Mouse (Mus musculus) adrenal gland, postnatal 25 days (tissue): ENCODE measurements at regions not wholly inside any gene's neighbourhood (a gene's known extent, or its start where the extent isn't known, plus 50 kb on each side); places are given as distances from the start of the nearest gene placed in this dataset.
"Not testable (repeated sequence)": the region's sequence is repeated elsewhere in the genome, so short reads cannot be mapped to it uniquely, and the experiment has no call there.

Experiments
- DNase-seq: peaks from one replicate; pipeline ENCODE4 v3.0.0; 2021; ENCODE audit warnings: mixed read lengths

DNA sequence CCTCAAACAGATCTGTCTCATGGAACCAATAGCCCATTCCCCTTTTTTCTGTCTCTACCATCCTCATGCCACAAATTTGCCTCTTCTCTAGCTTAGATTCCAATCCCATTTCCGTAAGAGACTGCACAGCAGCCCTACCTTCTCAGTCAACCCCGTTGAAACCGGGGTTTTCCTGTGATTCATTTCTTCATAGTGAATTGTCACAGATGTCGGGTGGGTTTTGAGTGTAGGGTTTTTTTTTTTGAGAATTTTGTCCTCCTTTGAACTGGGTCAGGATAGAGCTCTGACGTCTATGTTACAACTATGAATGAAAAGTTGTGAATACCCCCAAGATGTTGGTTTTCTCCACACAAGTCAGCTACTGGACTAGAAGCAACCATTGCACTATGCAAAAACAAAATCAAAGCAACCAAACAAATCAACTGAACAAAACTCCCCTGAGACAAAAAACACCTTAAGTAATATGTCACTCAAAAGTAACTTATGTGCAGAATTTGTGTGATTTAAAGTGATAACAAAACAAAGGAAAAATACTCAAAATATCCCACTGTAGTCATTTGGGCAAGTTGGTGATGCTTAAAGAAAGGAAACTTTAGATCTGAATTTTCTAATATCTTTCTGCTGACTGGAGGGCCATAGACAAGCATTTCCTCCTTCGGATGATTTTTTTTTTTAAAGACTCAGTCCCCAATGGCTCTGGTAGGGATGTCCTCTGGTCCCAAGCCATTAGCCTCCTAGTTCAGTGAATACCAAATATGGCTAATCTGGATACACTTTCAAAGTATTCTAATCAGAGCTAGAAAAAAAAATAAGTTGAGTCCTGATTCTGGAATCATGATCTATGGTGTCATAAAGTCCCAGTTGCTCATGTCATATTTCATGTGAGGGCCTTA, 120.7 kb upstream of the Tet2 start:
- DNase-seq: no peak

DNA sequence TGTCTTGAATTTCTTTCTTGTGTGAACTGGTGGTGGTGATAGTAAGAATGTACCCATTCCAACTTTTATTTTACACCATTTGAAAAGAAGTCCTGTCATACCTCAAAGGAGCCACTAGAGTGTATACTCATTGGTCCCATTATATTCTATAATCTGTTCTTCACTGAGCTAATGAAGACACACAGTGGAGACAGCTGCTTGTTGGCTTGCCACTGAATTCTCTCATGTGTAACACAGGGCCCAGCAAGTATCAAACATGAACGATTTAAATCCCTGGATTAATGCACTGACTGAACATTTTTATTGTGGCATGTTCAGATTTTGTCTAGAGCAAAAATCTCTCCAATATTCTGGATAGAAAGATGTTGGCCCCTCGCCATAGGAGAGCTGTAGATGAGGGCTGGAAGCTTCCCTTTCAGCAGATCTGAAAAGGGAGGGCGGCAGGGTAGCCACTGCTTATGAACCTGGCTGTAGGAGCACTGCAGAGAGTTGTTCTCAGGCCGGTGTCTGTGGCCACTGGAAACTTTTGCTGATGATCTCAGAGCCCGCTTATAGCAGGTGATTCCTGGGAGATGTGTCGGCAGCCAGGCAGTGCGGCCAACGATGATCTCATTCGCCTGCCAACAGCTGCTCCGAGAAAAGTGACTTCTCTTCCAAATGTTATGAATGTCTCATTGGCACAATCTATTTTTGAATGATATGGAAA, 128.0 kb upstream of the Tet2 start:
- DNase-seq: peak; percentile 53

- DNase-seq: no peak
Observed at GRCm38 (mm10) chr3:133677892-133678291, 133.0 kb upstream of the Tet2 start.

- no peak for DNase-seq
Observed at GRCm38 (mm10) chr3:133679891-133680290, 135.0 kb upstream of the Tet2 start.

GRCm38 (mm10) chr3:133680343-133680742, 135.4 kb upstream of the Tet2 start:
- no peak for DNase-seq

DNA sequence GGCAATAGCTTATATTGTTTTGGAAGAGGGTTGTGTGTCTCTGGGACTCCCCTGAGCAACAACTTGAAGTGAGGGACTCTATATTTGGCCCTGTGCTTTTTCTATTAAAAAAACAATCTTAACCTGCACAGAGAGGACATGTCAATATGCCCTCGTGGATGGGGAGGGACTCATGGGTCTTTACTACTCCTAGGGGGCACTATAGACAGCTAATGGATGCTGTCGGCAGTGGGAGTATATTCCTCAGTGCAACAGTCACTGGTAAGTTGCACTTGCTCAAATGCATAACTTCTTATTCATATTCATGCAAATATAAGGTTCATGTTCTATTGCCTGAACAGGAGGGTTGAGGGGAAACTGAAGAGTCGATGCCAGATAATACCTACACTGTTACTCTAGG, 135.9 kb upstream of the Tet2 start:
- DNase-seq: no peak

DNA sequence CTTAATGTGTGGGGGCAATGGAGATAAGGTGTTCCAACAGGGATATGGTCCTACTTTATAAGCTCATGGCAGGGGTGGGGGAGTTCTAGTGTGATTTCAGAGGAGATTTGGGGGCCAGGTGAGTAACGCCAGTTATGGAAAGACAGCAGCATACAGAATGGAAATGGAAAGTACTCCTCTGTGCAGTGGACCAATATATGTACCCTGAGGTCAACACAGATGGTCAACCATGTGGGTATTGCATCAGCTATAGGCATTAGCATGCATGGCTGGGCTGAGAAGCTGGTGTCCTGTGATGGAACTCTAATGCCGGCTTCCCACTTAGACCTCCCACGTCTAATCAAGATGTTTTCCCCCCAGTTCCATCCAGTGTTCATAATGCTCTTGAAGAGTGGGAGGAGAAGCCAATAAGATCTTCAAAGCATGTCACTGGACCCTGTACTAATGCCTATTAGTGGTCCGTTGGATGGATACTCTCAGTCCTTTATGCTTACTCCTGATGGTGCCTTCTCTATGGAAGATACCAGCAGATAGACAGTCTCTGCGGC, 139.3 kb upstream of the Tet2 start:
- no peak for DNase-seq

DNA sequence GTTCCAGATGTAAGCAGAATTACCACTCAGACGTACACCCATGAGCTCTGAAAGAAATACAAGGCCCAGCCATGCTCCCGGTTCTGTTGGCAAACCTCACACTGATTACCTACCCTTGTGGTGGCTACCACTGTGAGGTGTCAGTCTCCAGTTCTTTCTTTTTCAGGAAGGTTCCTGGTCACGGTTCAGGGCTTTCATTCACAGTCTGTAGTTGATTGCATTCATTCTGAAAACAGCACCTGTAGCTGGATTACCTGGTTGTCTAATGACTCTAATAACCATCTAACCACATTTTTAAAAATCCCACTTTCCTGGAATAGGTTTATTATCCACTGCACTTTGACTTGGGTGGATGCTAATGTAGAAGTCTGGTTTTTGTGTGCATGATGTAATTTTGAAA, 139.8 kb upstream of the Tet2 start:
- no peak for DNase-seq

GRCm38 (mm10) chr3:133685393-133685792, 140.5 kb upstream of the Tet2 start:
- DNase-seq: no peak

DNA sequence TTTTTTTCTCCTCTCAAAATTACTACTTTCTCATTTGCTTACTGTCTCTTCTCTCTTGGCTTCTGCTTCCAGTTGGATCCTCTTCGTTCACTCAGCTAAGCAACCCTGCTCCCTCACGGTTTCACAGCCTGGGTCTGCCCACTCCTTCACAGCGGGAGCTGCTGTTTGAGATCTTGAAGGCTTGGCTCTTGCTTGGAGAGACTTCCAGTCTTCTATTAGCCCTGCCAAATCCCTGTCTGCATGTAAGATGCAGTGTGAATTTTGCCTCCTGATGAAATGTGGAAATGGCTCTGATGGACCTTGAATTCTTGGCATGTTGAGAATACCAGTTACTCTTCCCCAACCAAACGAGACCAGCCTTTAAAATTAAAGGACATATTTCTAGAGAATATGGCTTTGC, 149.1 kb upstream of the Tet2 start:
- DNase-seq: no peak

- DNase-seq: no peak
Observed at GRCm38 (mm10) chr3:133696122-133696521, 151.2 kb upstream of the Tet2 start.

GRCm38 (mm10) chr3:133704849-133705248, 159.9 kb upstream of the Tet2 start:
- DNase-seq: not testable (repeated sequence)

DNA sequence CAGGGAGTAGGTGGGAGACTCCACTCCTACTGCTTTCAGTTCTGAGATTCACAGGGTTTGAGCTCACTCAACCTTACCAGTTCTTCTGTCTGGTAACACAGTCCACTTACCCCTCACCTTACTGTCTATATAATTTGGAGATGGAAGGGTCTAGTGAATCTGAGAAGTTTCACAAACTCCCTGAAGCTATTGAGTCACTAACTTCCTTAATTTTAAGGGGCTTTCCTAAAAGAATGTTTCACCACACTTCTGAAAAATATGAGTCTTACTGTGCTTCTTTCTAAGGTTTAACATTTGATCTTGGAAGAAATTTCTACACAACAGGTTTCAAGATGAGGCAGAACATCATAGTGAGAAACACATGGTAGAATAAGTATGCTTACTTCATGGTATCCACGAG, 166.6 kb upstream of the Tet2 start:
- DNase-seq: no peak

DNA sequence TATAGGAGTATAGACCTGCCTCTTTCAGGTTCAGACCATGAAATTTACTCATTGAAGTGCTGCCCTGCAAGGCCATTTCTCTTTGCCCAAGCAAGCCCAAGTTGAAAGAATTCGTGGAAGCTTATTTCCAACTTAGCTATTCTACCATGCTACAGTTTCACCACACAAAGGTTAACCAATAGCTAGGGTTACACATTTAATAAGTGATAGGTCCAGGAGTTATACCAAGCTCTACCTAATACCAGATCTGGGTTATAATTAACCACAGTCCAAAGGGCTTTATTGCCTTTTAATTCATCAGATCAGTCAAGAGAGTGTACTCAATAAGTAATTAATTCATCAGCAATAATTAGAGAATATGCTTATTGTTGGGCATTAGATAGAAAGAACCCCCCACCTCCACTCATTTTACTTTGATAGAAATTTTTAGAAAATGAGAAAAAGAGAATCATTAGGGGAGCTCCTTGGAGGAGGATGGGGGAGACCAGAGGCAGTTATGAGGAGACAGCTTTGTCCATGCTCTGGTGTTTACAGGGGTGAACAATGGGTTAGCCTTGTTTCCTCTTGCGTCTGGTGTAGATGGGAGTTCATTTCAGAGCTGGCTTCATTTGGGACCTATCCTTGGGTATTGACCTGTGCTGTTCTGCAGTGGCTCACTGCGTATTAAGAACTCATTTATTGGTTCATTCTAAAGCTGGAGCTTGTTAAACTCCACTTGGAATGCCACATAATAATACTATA, 177.8 kb upstream of the Tet2 start:
- no peak for DNase-seq

- DNase-seq: no peak
Observed at GRCm38 (mm10) chr3:133726831-133727230, 181.9 kb upstream of the Tet2 start.

DNA sequence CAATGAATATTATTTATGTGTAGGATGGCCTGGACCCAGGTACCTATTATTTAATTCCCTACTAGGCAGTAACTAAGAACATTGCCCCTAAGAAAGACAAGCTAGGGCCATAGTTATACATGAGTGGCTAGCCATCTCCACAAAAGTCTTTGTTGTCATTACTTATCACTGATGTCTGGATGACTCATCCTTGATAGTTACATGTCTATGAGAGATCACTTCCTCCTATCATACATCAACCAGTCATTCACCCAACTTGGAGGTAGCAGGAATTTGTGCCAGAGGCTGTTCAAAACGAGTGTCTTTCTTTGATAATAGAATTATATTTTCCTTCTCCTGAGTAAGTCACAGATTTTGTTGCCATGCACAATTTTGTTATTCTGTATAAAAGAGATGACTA, 190.7 kb upstream of the Tet2 start:
- no peak for DNase-seq

GRCm38 (mm10) chr3:133738936-133739335, 194.0 kb upstream of the Tet2 start:
- DNase-seq: no peak

- no peak for DNase-seq
Observed at GRCm38 (mm10) chr3:133744552-133745118, 199.7 kb upstream of the Tet2 start.

DNA sequence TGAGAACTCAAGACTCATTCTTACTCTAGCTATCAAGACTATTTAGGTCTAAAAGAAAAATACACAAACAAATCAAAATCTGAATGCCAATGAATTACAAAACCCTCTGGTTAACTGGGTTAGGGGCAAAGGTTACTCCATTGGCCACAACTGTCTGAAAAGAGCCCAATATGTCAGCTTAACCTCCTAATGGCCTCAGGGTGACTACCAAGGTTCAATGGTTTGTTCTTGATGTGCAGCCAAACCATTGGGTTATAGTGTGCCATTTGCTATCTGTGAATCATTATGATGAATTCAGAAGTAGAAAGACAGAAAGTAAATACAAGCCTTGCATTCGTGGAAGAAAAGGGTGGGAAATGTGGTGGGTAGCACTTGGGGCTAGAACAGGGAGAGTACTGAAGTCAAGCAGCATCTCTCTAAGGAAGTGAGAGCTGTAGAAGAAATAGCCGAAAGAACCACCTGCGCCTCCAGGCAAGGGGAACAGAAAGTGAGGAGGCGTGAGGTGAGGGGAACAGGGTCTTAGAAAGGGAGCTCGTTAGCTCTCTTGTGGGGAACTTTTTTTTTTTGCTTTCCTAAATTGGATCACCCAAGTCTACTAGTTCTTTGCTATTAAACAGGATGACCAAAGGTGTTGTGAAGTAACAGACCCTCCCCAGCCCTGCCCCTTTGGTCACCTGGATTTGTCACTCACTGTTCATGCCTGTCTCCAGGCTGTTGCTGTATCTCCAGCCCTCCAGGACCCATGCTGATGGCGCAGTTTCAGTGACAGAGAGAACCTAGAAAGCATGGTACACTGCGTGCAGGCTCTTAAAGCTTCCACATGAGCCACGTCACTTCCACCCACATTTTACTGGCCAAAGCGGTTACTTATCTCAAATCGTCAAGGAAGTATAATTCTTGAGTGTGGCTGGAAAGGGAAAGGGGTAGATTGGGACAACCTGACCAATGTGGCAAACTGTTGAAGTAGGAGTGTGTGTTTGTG, 204.1 kb upstream of the Tet2 start:
- no peak for DNase-seq

GRCm38 (mm10) chr3:133750061-133750460, 205.1 kb upstream of the Tet2 start:
- no peak for DNase-seq

DNA sequence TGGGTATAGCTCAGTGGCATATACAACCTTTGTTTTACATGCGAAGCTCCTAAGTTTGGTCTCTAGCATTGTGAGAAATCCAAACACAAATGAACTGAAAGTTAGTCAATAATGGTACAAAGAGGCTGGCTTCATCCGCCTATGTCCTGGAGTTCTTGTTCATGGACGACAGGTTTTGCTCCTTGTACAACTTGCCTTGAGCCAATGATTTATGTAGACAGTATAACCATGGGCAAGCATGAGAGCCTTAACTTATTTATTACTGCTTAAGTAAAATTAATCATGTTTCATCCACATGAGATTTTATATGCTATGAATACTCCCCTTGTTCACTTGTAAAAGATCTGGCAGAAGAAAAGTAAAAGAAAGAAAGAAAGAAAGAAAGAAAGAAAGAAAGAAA, 205.7 kb upstream of the Tet2 start:
- no peak for DNase-seq
